In genomic region chr8:80607082-80607481, GRCm38 (mm10) we compare ENCODE assay signal across 34 mouse cellular contexts. TPM values are rescaled to one million over a fixed set of nuclear protein-coding genes. Genes with fewer than 3 reads are reported as not detected.
"Had no signal": no experiment of that assay in that cellular context is flagged by ENCODE, and none has a peak within 500 bp of the region (broad histone marks: within the 10 kb centered on the region; RNA-seq: fewer than 3 reads in every experiment).

No protein-coding gene starts in this region.

- ATAC-seq: liver, embryonic 12.5 days; liver, postnatal 0 days; lung, postnatal 0 days; midbrain, embryonic 13.5 days; midbrain, embryonic 15.5 days had no signal

- DNase-seq: left cerebral cortex, postnatal 4 days; liver; liver, embryonic 13.5 days; liver, postnatal 0 days; lung, adult 18-20 months; lung, adult 2 months; lung, embryonic 14.5 days; lung, postnatal 10 days; lung, postnatal 14 days; lung, postnatal 36 days; lung, postnatal 4 days; midbrain, embryonic 14.5 days had no signal

- H3K9ac ChIP-seq: limb, embryonic 12.5 days; limb, embryonic 13.5 days; limb, embryonic 15.5 days; liver, embryonic 12.5 days; liver, embryonic 13.5 days; liver, embryonic 14.5 days; liver, embryonic 15.5 days; liver, postnatal 0 days; lung, embryonic 14.5 days; lung, embryonic 15.5 days; midbrain, embryonic 12.5 days; midbrain, embryonic 13.5 days; midbrain, embryonic 15.5 days had no signal

- H3K9me3 ChIP-seq: limb, embryonic 10.5 days; limb, embryonic 12.5 days; limb, embryonic 13.5 days; limb, embryonic 15.5 days; liver, embryonic 12.5 days; liver, embryonic 13.5 days; liver, embryonic 15.5 days; lung, embryonic 15.5 days; megakaryocyte, embryonic 14.5 days; midbrain, embryonic 10.5 days; midbrain, embryonic 12.5 days; midbrain, embryonic 13.5 days; midbrain, embryonic 15.5 days had no signal

- H3K36me3 ChIP-seq: limb, embryonic 10.5 days; limb, embryonic 12.5 days; limb, embryonic 13.5 days; limb, embryonic 15.5 days; liver, embryonic 12.5 days; liver, embryonic 13.5 days; liver, embryonic 15.5 days; lung, embryonic 15.5 days; midbrain, embryonic 10.5 days; midbrain, embryonic 12.5 days; midbrain, embryonic 13.5 days; midbrain, embryonic 15.5 days had no signal

- H3K27ac ChIP-seq: left cerebral cortex, adult 2 months; limb, embryonic 10.5 days; limb, embryonic 12.5 days; limb, embryonic 13.5 days; limb, embryonic 15.5 days; liver, embryonic 12.5 days; liver, embryonic 13.5 days; liver, embryonic 14.5 days; liver, embryonic 15.5 days; lung, embryonic 15.5 days; macrophage; midbrain, embryonic 10.5 days; midbrain, embryonic 12.5 days; midbrain, embryonic 13.5 days; midbrain, embryonic 15.5 days had no signal

- H3K4me2 ChIP-seq: limb, embryonic 12.5 days; limb, embryonic 13.5 days; limb, embryonic 15.5 days; liver, embryonic 11.5 days; liver, embryonic 12.5 days; liver, embryonic 13.5 days; liver, embryonic 15.5 days; lung, embryonic 14.5 days; lung, embryonic 15.5 days; midbrain, embryonic 12.5 days; midbrain, embryonic 13.5 days; midbrain, embryonic 15.5 days had no signal

- H3K4me1 ChIP-seq: liver, embryonic 13.5 days; liver, embryonic 15.5 days; lung, embryonic 15.5 days had no signal

- H3K4me3 ChIP-seq: left cerebral cortex, adult 2 months; limb, embryonic 10.5 days; limb, embryonic 12.5 days; limb, embryonic 13.5 days; limb, embryonic 15.5 days; liver, embryonic 12.5 days; liver, embryonic 13.5 days; liver, embryonic 15.5 days; lung, embryonic 15.5 days; megakaryocyte, embryonic 14.5 days; midbrain, embryonic 10.5 days; midbrain, embryonic 12.5 days; midbrain, embryonic 13.5 days; midbrain, embryonic 15.5 days; myocyte had no signal

RNA-seq across cellular contexts. Expression of gene Frem3, which starts 3.8 kb away (rescaled TPM):
- total RNA-seq: megakaryocyte, adult 5-6 weeks; megakaryocyte-erythroid progenitor cell, adult 5-6 weeks; monocyte, adult 5-6 weeks had no signal
- polyA plus RNA-seq: limb, embryonic 12.5 days; liver, adult 2 months; lung, adult 2 months; macrophage; midbrain, embryonic 10.5 days; midbrain, embryonic 12.5 days; midbrain, embryonic 14.5 days; myocyte had no signal
